Mouse (Mus musculus) midbrain, embryonic 11.5 days (tissue): ENCODE measurements at regions not wholly inside any gene's neighbourhood (a gene's known extent, or its start where the extent isn't known, plus 50 kb on each side); places are given as distances from the start of the nearest gene placed in this dataset.
A peak's percentile ranks its signal among the peaks of the same experiment; 100 is the strongest.
"Not testable (repeated sequence)": the region's sequence is repeated elsewhere in the genome, so short reads cannot be mapped to it uniquely, and the experiment has no call there.

Experiments
- ATAC-seq: fragments of 200-750 bp; cut with Nextera tagmentation; 2 replicates; pipeline ENCODE4 v1.8.0; 2017; ENCODE audit warnings: moderate TSS enrichment, moderate library complexity; ENCODE audit not compliant: low FRiP score
- DNase-seq: peaks from one replicate; pipeline ENCODE4 v3.0.0; 2015; ENCODE audit warnings: low spot score; ENCODE audit errors: missing footprints
- H3K27ac ChIP-seq: fragments of 300-500 bp; sonication (generic); 2 replicates; pipeline ENCODE4 v1.5.1; 2014; ENCODE audit warnings: low read depth, low read length
- H3K27me3 ChIP-seq: fragments of 300-500 bp; sonication (generic); 2 replicates; pipeline ENCODE4 v1.6.1; 2014; ENCODE audit warnings: mild to moderate bottlenecking, low read length, moderate library complexity, mixed read lengths; ENCODE audit not compliant: control insufficient read depth, insufficient read depth
- H3K36me3 ChIP-seq: fragments of 300-500 bp; sonication (generic); 2 replicates; pipeline ENCODE4 v1.6.1; 2014; ENCODE audit warnings: mild to moderate bottlenecking, low read length, moderate library complexity, mixed read lengths; ENCODE audit not compliant: control insufficient read depth, insufficient read depth
- H3K4me1 ChIP-seq: fragments of 300-500 bp; sonication (generic); 2 replicates; pipeline ENCODE4 v1.6.1; 2014; ENCODE audit warnings: low read length; ENCODE audit not compliant: control insufficient read depth, insufficient read depth
- H3K4me2 ChIP-seq: fragments of 300-500 bp; sonication (generic); 2 replicates; pipeline ENCODE4 v1.6.1; 2014; ENCODE audit warnings: mild to moderate bottlenecking, moderate library complexity
- H3K4me3 ChIP-seq: fragments of 300-500 bp; sonication (generic); 2 replicates; pipeline ENCODE4 v1.5.1; 2014; ENCODE audit warnings: low read depth, low read length
- H3K9ac ChIP-seq: fragments of 300-500 bp; sonication (generic); 2 replicates; pipeline ENCODE4 v1.6.1; 2014; ENCODE audit warnings: low read length
- H3K9me3 ChIP-seq: fragments of 300-500 bp; sonication (generic); 2 replicates; pipeline ENCODE4 v1.6.1; 2016; ENCODE audit warnings: low read length; ENCODE audit not compliant: control insufficient read depth
- WGBS: fragments of 180-500 bp; shearing (Covaris S2); extraction: QIAGEN DNeasy Blood & Tissue Kit; methylation state at CpG from one replicate; pipeline ENCODE4 v1.1.7; 2014; 5-methylcytosine and 5-hydroxymethylcytosine counted together

- ATAC-seq (no peak), DNase-seq (no peak)
- no peak overlapping the region for H3K27ac ChIP-seq
- no peaks in the 10 kb centered on the region for H3K4me1 ChIP-seq
- no peak overlapping the region for H3K4me3 ChIP-seq
- H3K36me3 ChIP-seq: no peaks in the 10 kb centered on the region
- no peaks in the 10 kb centered on the region for H3K27me3 ChIP-seq
- 88% methylated on average over 2 of the region's 2 CpGs for WGBS
- no peak overlapping the region for H3K4me2 ChIP-seq
- no peak overlapping the region for H3K9ac ChIP-seq
- H3K9me3 ChIP-seq: no peaks in the 10 kb centered on the region
Measured at GRCm38 (mm10) chr9:81312047-81312446, 321.6 kb downstream of the Htr1b start.

- H3K27me3 ChIP-seq: no peaks in the 10 kb centered on the region
- H3K4me1 ChIP-seq: no peaks in the 10 kb centered on the region
- 77% methylated on average over 6 of the region's 6 CpGs for WGBS
- no peak overlapping the region for H3K9ac ChIP-seq
- no peaks in the 10 kb centered on the region for H3K36me3 ChIP-seq
- H3K4me2 ChIP-seq: no peak overlapping the region
- no peak overlapping the region for H3K27ac ChIP-seq
- DNase-seq (no peak), ATAC-seq (no peak)
- H3K4me3 ChIP-seq: no peak overlapping the region
- no peaks in the 10 kb centered on the region for H3K9me3 ChIP-seq
Measured at GRCm38 (mm10) chr9:81308532-81309191, 325.0 kb downstream of the Htr1b start.

GRCm38 (mm10) chr9:81305437-81306046 lies 328.1 kb downstream of the Htr1b start:
- H3K9me3 ChIP-seq: no peaks in the 10 kb centered on the region
- DNase-seq: no peak
- H3K4me2 ChIP-seq: no peak overlapping the region
- H3K27me3 ChIP-seq: no peaks in the 10 kb centered on the region
- no peak overlapping the region for H3K27ac ChIP-seq
- no peaks in the 10 kb centered on the region for H3K36me3 ChIP-seq
- H3K4me1 ChIP-seq: no peaks in the 10 kb centered on the region
- WGBS: 89% methylated on average over 2 of the region's 2 CpGs
- no peak for ATAC-seq
- H3K4me3 ChIP-seq: no peak overlapping the region
- H3K9ac ChIP-seq: no peak overlapping the region

GRCm38 (mm10) chr9:81275751-81276150 lies 357.9 kb downstream of the Htr1b start:
- Histone ChIP-seq H3K27ac (no peak overlapping the region), H3K4me2 (no peak overlapping the region), H3K36me3 (no peaks in the 10 kb centered on the region), H3K4me3 (no peak overlapping the region), H3K9ac (no peak overlapping the region), H3K4me1 (no peaks in the 10 kb centered on the region), H3K27me3 (no peaks in the 10 kb centered on the region), H3K9me3 (no peaks in the 10 kb centered on the region)
- ATAC-seq: no peak
- 97% methylated on average over 2 of the region's 2 CpGs for WGBS
- DNase-seq: no peak

GRCm38 (mm10) chr9:81275336-81275735 lies 358.3 kb downstream of the Htr1b start:
- no peak overlapping the region for H3K27ac ChIP-seq
- no peak overlapping the region for H3K4me2 ChIP-seq
- H3K27me3 ChIP-seq: no peaks in the 10 kb centered on the region
- no peaks in the 10 kb centered on the region for H3K9me3 ChIP-seq
- no peak overlapping the region for H3K9ac ChIP-seq
- 74% methylated on average over 1 of the region's 1 CpGs for WGBS
- no peaks in the 10 kb centered on the region for H3K36me3 ChIP-seq
- ATAC-seq (no peak), DNase-seq (no peak)
- H3K4me1 ChIP-seq: no peaks in the 10 kb centered on the region
- H3K4me3 ChIP-seq: no peak overlapping the region

GRCm38 (mm10) chr9:81224957-81225356 lies 408.7 kb downstream of the Htr1b start:
- H3K4me3 ChIP-seq, H3K9me3 ChIP-seq, DNase-seq, H3K4me2 ChIP-seq, H3K36me3 ChIP-seq, H3K4me1 ChIP-seq, H3K27me3 ChIP-seq, H3K27ac ChIP-seq, ATAC-seq, H3K9ac ChIP-seq: not testable (repeated sequence)
- WGBS: 89% methylated on average over 2 of the region's 2 CpGs

- Histone ChIP-seq H3K36me3 (no peaks in the 10 kb centered on the region), H3K27me3 (no peaks in the 10 kb centered on the region), H3K4me3 (no peak overlapping the region), H3K9me3 (no peaks in the 10 kb centered on the region; the same call in 1 of the 2 replicates), H3K27ac (no peak overlapping the region), H3K9ac (no peak overlapping the region), H3K4me2 (no peak overlapping the region), H3K4me1 (0 out of 2 replicates have a peak, but pooled peaks cover 2% of the 10 kb centered on the region)
- ATAC-seq: no peak
- DNase-seq: no peak
- WGBS: 76% methylated on average over 1 of the region's 1 CpGs
Measured at GRCm38 (mm10) chr9:81217938-81218337, 415.7 kb downstream of the Htr1b start.

GRCm38 (mm10) chr9:81215601-81216141 lies 418.0 kb downstream of the Htr1b start:
- ATAC-seq (peak; percentile 90), DNase-seq (peak; percentile 83)
- H3K4me1 ChIP-seq: 0 out of 2 replicates have a peak, but pooled peaks cover 2% of the 10 kb centered on the region

GRCm38 (mm10) chr9:81214692-81215091 lies 418.9 kb downstream of the Htr1b start:
- Histone ChIP-seq H3K9me3 (no peaks in the 10 kb centered on the region), H3K4me3 (no peak overlapping the region), H3K36me3 (no peaks in the 10 kb centered on the region), H3K4me2 (no peak overlapping the region), H3K27me3 (no peaks in the 10 kb centered on the region), H3K9ac (no peak overlapping the region), H3K27ac (no peak overlapping the region), H3K4me1 (0 out of 2 replicates have a peak, but pooled peaks cover 2% of the 10 kb centered on the region)
- DNase-seq (peak; percentile 84), ATAC-seq (no peak)
- 64% methylated on average over 5 of the region's 5 CpGs for WGBS

More at GRCm38 (mm10) chr9:81215601-81216141, 418.0 kb downstream of the Htr1b start:
- Histone ChIP-seq H3K9ac (no peak overlapping the region), H3K36me3 (no peaks in the 10 kb centered on the region), H3K4me3 (no peak overlapping the region), H3K27me3 (no peaks in the 10 kb centered on the region), H3K9me3 (no peaks in the 10 kb centered on the region), H3K27ac (no peak overlapping the region), H3K4me2 (no peak overlapping the region)
- WGBS: 6% methylated on average over 5 of the region's 5 CpGs
